ENCODE assay signal across 8 mouse cellular contexts in genomic region chr11:98749716-98750115, GRCm38 (mm10). TPM values are rescaled to one million over a fixed set of nuclear protein-coding genes. Genes with fewer than 3 reads are reported as not detected.
DNase-seq lines count a peak whose midpoint lies in the region; ATAC-seq lines count a peak whose summit lies in the region.

No protein-coding gene starts in this region.

- H3K4me1 ChIP-seq in kidney, embryonic 14.5 days (ENCODE audit: control insufficient read depth, insufficient read depth, low read length) = peaks cover 78% of the 10 kb centered on the region
- peaks cover 96% of the 10 kb centered on the region for H3K4me1 ChIP-seq in forebrain, embryonic 13.5 days
- H3K4me1 ChIP-seq in limb, embryonic 12.5 days (replicated peaks) = peaks cover 87% of the 10 kb centered on the region
- H3K4me1 ChIP-seq in stomach, embryonic 16.5 days (ENCODE audit: control insufficient read depth, insufficient read depth, low read length) = peaks cover 96% of the 10 kb centered on the region

- 42% methylated on average over 5 of the region's 5 CpGs for WGBS in kidney, embryonic 14.5 days
- 6% methylated on average over 5 of the region's 5 CpGs for WGBS in forebrain, embryonic 13.5 days
- WGBS in limb, embryonic 12.5 days = 41% methylated on average over 5 of the region's 5 CpGs
- WGBS in stomach, embryonic 16.5 days = 32% methylated on average over 5 of the region's 5 CpGs

- H3K9ac ChIP-seq in kidney, embryonic 14.5 days (ENCODE audit: low read depth, low read length) = 0 out of 2 replicates have a peak overlapping the region, but pooled peaks have one; percentile 12
- peak overlapping the region; percentile 69 for H3K9ac ChIP-seq in forebrain, embryonic 13.5 days
- 0 out of 2 replicates have a peak overlapping the region, but pooled peaks have one; percentile 12 for H3K9ac ChIP-seq in limb, embryonic 12.5 days (replicated peaks)
- peak overlapping the region; percentile 65; the same call in 1 of the 2 replicates for H3K9ac ChIP-seq in stomach, embryonic 16.5 days (ENCODE audit: low read length)

- no peaks in the 10 kb centered on the region for H3K9me3 ChIP-seq in kidney, embryonic 14.5 days (ENCODE audit: control insufficient read depth, low read length)
- no peaks in the 10 kb centered on the region for H3K9me3 ChIP-seq in forebrain, embryonic 13.5 days (replicated peaks)
- H3K9me3 ChIP-seq in limb, embryonic 12.5 days = no peaks in the 10 kb centered on the region
- no peaks in the 10 kb centered on the region for H3K9me3 ChIP-seq in stomach, embryonic 16.5 days (replicated peaks; ENCODE audit: control insufficient read depth, low read length)

- H3K4me2 ChIP-seq in kidney, embryonic 14.5 days (replicated peaks; ENCODE audit: low read depth, low read length) = no peak overlapping the region
- H3K4me2 ChIP-seq in forebrain, embryonic 13.5 days = peak overlapping the region; percentile 88
- peak overlapping the region; percentile 55; the same call in 1 of the 2 replicates for H3K4me2 ChIP-seq in limb, embryonic 12.5 days
- H3K4me2 ChIP-seq in stomach, embryonic 16.5 days (ENCODE audit: low read depth, low read length) = peak overlapping the region; percentile 56

- H3K27me3 ChIP-seq in kidney, embryonic 14.5 days (ENCODE audit: control insufficient read depth, insufficient read depth, low read length) = no peaks in the 10 kb centered on the region
- H3K27me3 ChIP-seq in forebrain, embryonic 13.5 days = no peaks in the 10 kb centered on the region
- no peaks in the 10 kb centered on the region for H3K27me3 ChIP-seq in limb, embryonic 12.5 days
- no peaks in the 10 kb centered on the region for H3K27me3 ChIP-seq in stomach, embryonic 16.5 days (ENCODE audit: control insufficient read depth, insufficient read depth, low read length)

- no peak for ATAC-seq in kidney, embryonic 14.5 days (ENCODE audit: low FRiP score, low TSS enrichment)
- ATAC-seq in forebrain, embryonic 13.5 days = 0 out of 2 replicates have a peak, but pooled peaks have one; percentile 29
- no peak for ATAC-seq in limb, embryonic 12.5 days (ENCODE audit: insufficient number of reproducible peaks, insufficient read depth, low FRiP score, low TSS enrichment, low read depth)
- no peak for ATAC-seq in stomach, embryonic 16.5 days (ENCODE audit: insufficient read depth, low FRiP score)
- no peak for ATAC-seq in megakaryocyte-erythroid progenitor cell, adult 5-6 weeks (replicated peaks; ENCODE audit: low FRiP score, low TSS enrichment, poor library complexity, severe bottlenecking)

- peak overlapping the region; percentile 70; the same call in 1 of the 2 replicates for H3K27ac ChIP-seq in kidney, embryonic 14.5 days (ENCODE audit: low read depth, low read length)
- H3K27ac ChIP-seq in forebrain, embryonic 13.5 days = peak overlapping the region; percentile 95
- peak overlapping the region; percentile 80 for H3K27ac ChIP-seq in limb, embryonic 12.5 days
- H3K27ac ChIP-seq in stomach, embryonic 16.5 days (ENCODE audit: low read length) = peak overlapping the region; percentile 96

- no peak for DNase-seq in kidney, postnatal 14 days
- peak; percentile 48 to 61 for DNase-seq in cerebellum, adult 18-20 months
- no peak for DNase-seq in gastrocnemius, adult 18-20 months (ENCODE audit: low spot score)

- peaks cover 8% of the 10 kb centered on the region for H3K36me3 ChIP-seq in kidney, embryonic 14.5 days (ENCODE audit: control insufficient read depth, insufficient read depth, low read length)
- peaks cover 19% of the 10 kb centered on the region for H3K36me3 ChIP-seq in forebrain, embryonic 13.5 days (ENCODE audit: poor library complexity, severe bottlenecking)
- peaks cover 14% of the 10 kb centered on the region; the same call in 1 of the 2 replicates for H3K36me3 ChIP-seq in limb, embryonic 12.5 days
- no peaks in the 10 kb centered on the region for H3K36me3 ChIP-seq in stomach, embryonic 16.5 days (ENCODE audit: control insufficient read depth, insufficient read depth, low read length)

- no peak overlapping the region for H3K4me3 ChIP-seq in kidney, embryonic 14.5 days (ENCODE audit: low read length)
- peak overlapping the region; percentile 28 for H3K4me3 ChIP-seq in forebrain, embryonic 13.5 days
- H3K4me3 ChIP-seq in limb, embryonic 12.5 days (replicated peaks) = no peak overlapping the region
- H3K4me3 ChIP-seq in stomach, embryonic 16.5 days (replicated peaks; ENCODE audit: low read length) = no peak overlapping the region

RNA-seq across cellular contexts. Expression of gene Thra, which starts 9.3 kb away (rescaled TPM):
- polyA plus RNA-seq in kidney, embryonic 14.5 days (2014; fragmentation: Nextera tagmentation; extraction: Ambion mirVana) = 28.0 and 31.8 TPM in 2 replicates
- 93.5 and 95.2 TPM in 2 replicates for polyA plus RNA-seq in forebrain, embryonic 13.5 days (2015; fragmentation: Nextera tagmentation; extraction: Ambion mirVana)
- 22.3 and 24.9 TPM in 2 replicates for polyA plus RNA-seq in limb, embryonic 12.5 days (2016; fragmentation: Nextera tagmentation; extraction: Ambion mirVana)
- 32.9 and 37.8 TPM in 2 replicates for polyA plus RNA-seq in stomach, embryonic 16.5 days (2015; fragmentation: Nextera tagmentation; extraction: Ambion mirVana)
- total RNA-seq in gastrocnemius, adult 18-20 months (2021) = 10 to 100 TPM; 78.3 to 85.2 TPM
- 47.5 and 51.0 TPM in 2 replicates for total RNA-seq in megakaryocyte-erythroid progenitor cell, adult 5-6 weeks (2014; fragmentation: Nextera tagmentation)
- 20.4 and 23.3 TPM in 2 replicates for total RNA-seq in megakaryocyte-erythroid progenitor cell, adult 5-6 weeks (2017)

RNA-seq across cellular contexts. Expression of gene Med24, which starts 20.5 kb away (rescaled TPM):
- polyA plus RNA-seq in kidney, embryonic 14.5 days (2014; fragmentation: Nextera tagmentation; extraction: Ambion mirVana) = 39.5 and 59.1 TPM in 2 replicates
- 79.0 and 86.0 TPM in 2 replicates for polyA plus RNA-seq in forebrain, embryonic 13.5 days (2015; fragmentation: Nextera tagmentation; extraction: Ambion mirVana)
- polyA plus RNA-seq in limb, embryonic 12.5 days (2016; fragmentation: Nextera tagmentation; extraction: Ambion mirVana) = 74.4 and 79.3 TPM in 2 replicates
- polyA plus RNA-seq in stomach, embryonic 16.5 days (2015; fragmentation: Nextera tagmentation; extraction: Ambion mirVana) = 42.2 and 44.2 TPM in 2 replicates
- total RNA-seq in gastrocnemius, adult 18-20 months (2021) = 10 to 100 TPM; 48.1 to 53.3 TPM
- total RNA-seq in megakaryocyte-erythroid progenitor cell, adult 5-6 weeks (2014; fragmentation: Nextera tagmentation) = 62.2 and 78.6 TPM in 2 replicates
- total RNA-seq in megakaryocyte-erythroid progenitor cell, adult 5-6 weeks (2017) = 30.1 and 42.7 TPM in 2 replicates

RNA-seq across cellular contexts. Expression of gene Nr1d1, which starts 25.4 kb away (rescaled TPM):
- polyA plus RNA-seq in kidney, embryonic 14.5 days (2014; fragmentation: Nextera tagmentation; extraction: Ambion mirVana) = 1.6 and 2.6 TPM in 2 replicates
- 2.1 and 2.3 TPM in 2 replicates for polyA plus RNA-seq in forebrain, embryonic 13.5 days (2015; fragmentation: Nextera tagmentation; extraction: Ambion mirVana)
- polyA plus RNA-seq in limb, embryonic 12.5 days (2016; fragmentation: Nextera tagmentation; extraction: Ambion mirVana) = 0.79 and 1.0 TPM in 2 replicates
- 2.6 and 4.1 TPM in 2 replicates for polyA plus RNA-seq in stomach, embryonic 16.5 days (2015; fragmentation: Nextera tagmentation; extraction: Ambion mirVana)
- 100 to 1,000 TPM in 1 of 2 experiments, 10 to 100 TPM in 1; 74.0 to 126 TPM for total RNA-seq in gastrocnemius, adult 18-20 months (2021)
- total RNA-seq in megakaryocyte-erythroid progenitor cell, adult 5-6 weeks (2014; fragmentation: Nextera tagmentation) = 4.1 and 8.0 TPM in 2 replicates
- 0.34 and 1.3 TPM in 2 replicates for total RNA-seq in megakaryocyte-erythroid progenitor cell, adult 5-6 weeks (2017)

RNA-seq across cellular contexts. Expression of gene Msl1, which starts 45.6 kb away (rescaled TPM):
- polyA plus RNA-seq in kidney, embryonic 14.5 days (2014; fragmentation: Nextera tagmentation; extraction: Ambion mirVana) = 21.6 and 33.7 TPM in 2 replicates
- polyA plus RNA-seq in forebrain, embryonic 13.5 days (2015; fragmentation: Nextera tagmentation; extraction: Ambion mirVana) = 31.3 and 32.9 TPM in 2 replicates
- 32.7 and 35.3 TPM in 2 replicates for polyA plus RNA-seq in limb, embryonic 12.5 days (2016; fragmentation: Nextera tagmentation; extraction: Ambion mirVana)
- 18.0 and 18.4 TPM in 2 replicates for polyA plus RNA-seq in stomach, embryonic 16.5 days (2015; fragmentation: Nextera tagmentation; extraction: Ambion mirVana)
- total RNA-seq in gastrocnemius, adult 18-20 months (2021) = 10 to 100 TPM; 50.5 to 56.4 TPM
- 58.6 and 74.8 TPM in 2 replicates for total RNA-seq in megakaryocyte-erythroid progenitor cell, adult 5-6 weeks (2014; fragmentation: Nextera tagmentation)
- total RNA-seq in megakaryocyte-erythroid progenitor cell, adult 5-6 weeks (2017) = 57.8 and 68.3 TPM in 2 replicates

RNA-seq across cellular contexts. Expression of gene Csf3, which starts 48.7 kb away (rescaled TPM):
- polyA plus RNA-seq in kidney, embryonic 14.5 days (2014; fragmentation: Nextera tagmentation; extraction: Ambion mirVana) = not detected in 2 replicates
- 0.12 TPM in 1 of 2 replicates, not detected in the other for polyA plus RNA-seq in forebrain, embryonic 13.5 days (2015; fragmentation: Nextera tagmentation; extraction: Ambion mirVana)
- polyA plus RNA-seq in limb, embryonic 12.5 days (2016; fragmentation: Nextera tagmentation; extraction: Ambion mirVana) = not detected in 2 replicates
- not detected in 2 replicates for polyA plus RNA-seq in stomach, embryonic 16.5 days (2015; fragmentation: Nextera tagmentation; extraction: Ambion mirVana)
- total RNA-seq in gastrocnemius, adult 18-20 months (2021) = not detected
- not detected in 2 replicates for total RNA-seq in megakaryocyte-erythroid progenitor cell, adult 5-6 weeks (2014; fragmentation: Nextera tagmentation)
- total RNA-seq in megakaryocyte-erythroid progenitor cell, adult 5-6 weeks (2017) = not detected in 2 replicates

Comparison
In these comparisons a context has a peak if more than half of its experiments do, and no peak if none do; other contexts are left out.
1. H3K9ac ChIP-seq: peak in every context shown above with its lines; median percentile 69 in forebrain, embryonic 13.5 days; 65 in stomach, embryonic 16.5 days; 12 in kidney, embryonic 14.5 days; 12 in limb, embryonic 12.5 days.
2. DNase-seq: peak in cerebellum, adult 18-20 months (2 of 2); none in kidney, postnatal 14 days (single experiment) and gastrocnemius, adult 18-20 months (single experiment).
3. Peak in every context shown above with its lines, with median percentiles within 50 percentile points of each other: H3K27ac ChIP-seq.